Mouse (Mus musculus) CH12.LX (cell line): ENCODE data around the gene Gm10320. TPM values are rescaled to one million over a fixed set of nuclear protein-coding genes. Genes with fewer than 3 reads are reported as not detected.

Source experiments
- DNase-seq: peaks from one replicate; pipeline ENCODE4 v3.0.0-alpha.2; 2013; ENCODE audit errors: extremely low read depth
- H3K27ac ChIP-seq: 2 replicates; pipeline ENCODE4 v1.5.1; 2012; ENCODE audit warnings: low read depth, mild to moderate bottlenecking, control low read depth, moderate library complexity; ENCODE audit not compliant: insufficient read depth
- H3K27me3 ChIP-seq: replicated peaks from 2 replicates; pipeline ENCODE3; 2012; ENCODE audit warnings: inconsistent platforms
- H3K36me3 ChIP-seq, 2 experiments: replicated peaks in 1 of 2; 2 replicates each; pipeline versions ENCODE3 to v1.6.1; 2012; ENCODE audit warnings: inconsistent platforms in 1 of 2, low read length in 1 of 2, mild to moderate bottlenecking in 1 of 2, mixed read lengths in 1 of 2, moderate library complexity in 1 of 2; ENCODE audit not compliant: control insufficient read depth in 1 of 2, insufficient read depth in 1 of 2
- H3K4me1 ChIP-seq, 2 experiments: 2 replicates each; pipeline ENCODE4 v1.6.1; 2012; ENCODE audit warnings: inconsistent platforms in 1 of 2, moderate library complexity in 1 of 2; ENCODE audit not compliant: insufficient read depth in 2 of 2, control insufficient read depth in 1 of 2
- H3K4me2 ChIP-seq: 2 replicates; pipeline ENCODE4 v1.6.1; 2012; ENCODE audit warnings: low read depth, mild to moderate bottlenecking, control low read depth; ENCODE audit not compliant: poor library complexity, insufficient read depth, severe bottlenecking
- H3K4me3 ChIP-seq, 3 experiments: fragments of 150-350 bp in 1 of 3; sonication (generic) in 1 of 3; replicated peaks in 1 of 3; 2 replicates each; pipeline versions ENCODE3 to v1.5.1; 2011 to 2012; ENCODE audit warnings: low read depth in 2 of 3, low read length in 2 of 3, mild to moderate bottlenecking in 2 of 3, moderate library complexity in 2 of 3, control low read depth in 1 of 3, improper control_type of control experiment in 1 of 3, inconsistent platforms in 1 of 3, mixed read lengths in 1 of 3; ENCODE audit not compliant: poor library complexity in 1 of 3
- H3K79me2 ChIP-seq: replicated peaks from 2 replicates; pipeline ENCODE4 v1.6.1; 2012; ENCODE audit warnings: mild to moderate bottlenecking, moderate library complexity; ENCODE audit not compliant: control insufficient read depth, poor library complexity, insufficient read depth, severe bottlenecking; ENCODE audit errors: extremely low read depth
- H3K9ac ChIP-seq: 2 replicates; pipeline ENCODE4 v1.6.1; 2012; ENCODE audit warnings: low read depth, mild to moderate bottlenecking, control low read depth, moderate library complexity; ENCODE audit not compliant: insufficient read depth
- H3K9me3 ChIP-seq: replicated peaks from 2 replicates; pipeline ENCODE3; 2012; ENCODE audit warnings: low read length, inconsistent platforms, mixed read lengths
- CTCF ChIP-seq, 2 experiments: IDR thresholded peaks in 1 of 2; conservative IDR thresholded peaks in 1 of 2; 2 replicates each; pipeline ENCODE4 v1.5.1; 2011 to 2012; ENCODE audit warnings: low read depth in 2 of 2, low read length in 2 of 2, improper control_type of control experiment in 1 of 2, inconsistent platforms in 1 of 2, mild to moderate bottlenecking in 1 of 2, moderate library complexity in 1 of 2
- MAFK ChIP-seq: IDR thresholded peaks from 2 replicates; pipeline ENCODE4 v1.6.1; 2011; ENCODE audit warnings: low read length, improper control_type of control experiment; ENCODE audit not compliant: insufficient replicate concordance
- PAX5 ChIP-seq: IDR thresholded peaks from 2 replicates; pipeline ENCODE4 v1.6.1; 2012; ENCODE audit warnings: low read length, inconsistent platforms, mixed read lengths
- RAD21 ChIP-seq: IDR thresholded peaks from 2 replicates; pipeline ENCODE4 v1.6.1; 2011; ENCODE audit warnings: low read depth, mild to moderate bottlenecking, low read length, improper control_type of control experiment, moderate library complexity
- RCOR1 ChIP-seq: conservative IDR thresholded peaks from 2 replicates; pipeline ENCODE4 v1.6.1; 2012; ENCODE audit warnings: low read depth, mild to moderate bottlenecking, inconsistent platforms, low read length, improper control_type of control experiment
- SMC3 ChIP-seq: IDR thresholded peaks from 2 replicates; pipeline ENCODE4 v1.6.1; 2011; ENCODE audit warnings: low read depth, low read length, improper control_type of control experiment
- USF1 ChIP-seq: IDR thresholded peaks from 2 replicates; pipeline ENCODE4 v1.6.1; 2014; ENCODE audit warnings: low read depth, mild to moderate bottlenecking, inconsistent platforms, low read length, improper control_type of control experiment
- ZMIZ1 ChIP-seq: IDR thresholded peaks from 2 replicates; pipeline ENCODE4 v1.6.1; 2012; ENCODE audit warnings: low read depth, mild to moderate bottlenecking, inconsistent platforms, low read length, improper control_type of control experiment
- ZNF384 ChIP-seq: IDR thresholded peaks from 2 replicates; pipeline ENCODE4 v1.6.1; 2012; ENCODE audit warnings: low read depth, low read length, improper control_type of control experiment, inconsistent platforms
- dilution Hi-C: fragments of 300-500 bp; cut with MboI; formaldehyde crosslinking; loops from 2 replicates; pipeline ENCODE4 v1.14.3; 2020; ENCODE audit warnings: low sequenced_read_pairs; ENCODE audit not compliant: extremely low pct_unique_long_range_greater_than_20kb, extremely low pct_ligation_motif_present
- in situ Hi-C: fragments of 300-500 bp; cut with MboI; formaldehyde crosslinking; loops from 3 replicates; pipeline ENCODE4 v1.14.3; 2019; ENCODE audit warnings: low sequenced_read_pairs, low pct_ligation_motif_present, low pct_unique_long_range_greater_than_20kb, mixed read lengths
- polyA plus RNA-seq: library from polyadenylated mRNA; unstranded; fragments of >175 nt; gene quantifications from 2 replicates; pipeline ENCODE4 v1.2.1, GENCODE M21; 2012; ENCODE audit warnings: low read depth; ENCODE audit not compliant: insufficient read length
- total RNA-seq, 2 experiments: library from RNA; depleted of rRNA; stranded (reverse); fragments of 300-350 nt in 1 of 2; fragments of >200 nt in 1 of 2; gene quantifications; 2 replicates each; pipeline ENCODE4 v1.2.3; 2012 to 2014

The Gm10320 gene
- total and polyA plus RNA-seq, 3 experiments, result 1.8 to 13.4 (median 8.0) TPM

GRCm38 (mm10) chr13:98469916-98470315 is 21.9 kb downstream of the Gm10320 start:
- dilution Hi-C loops, result no loop called here
- peaks cover 2% of the 10 kb centered on the region for H3K9me3 ChIP-seq
- H3K4me3 ChIP-seq, result no peak overlapping the region
- DNase-seq, result no peak
- no peak overlapping the region for H3K27ac ChIP-seq
- no peaks in the 10 kb centered on the region for H3K36me3 ChIP-seq
- H3K4me1 ChIP-seq, result peaks cover 3 to 15% of the 10 kb centered on the region in 2 experiments; a peak in 3 of 4 replicates
- in situ Hi-C loops, result no loop called here
- TF ChIP-seq ZNF384 (no peak), PAX5 (no peak), ZMIZ1 (no peak)
- no peaks in the 10 kb centered on the region for H3K27me3 ChIP-seq
- H3K79me2 ChIP-seq, result no peaks in the 10 kb centered on the region
- no peak overlapping the region for H3K9ac ChIP-seq
- no peak overlapping the region for H3K4me2 ChIP-seq

GRCm38 (mm10) chr13:98461467-98461866 is 30.3 kb downstream of the Gm10320 start:
- Histone ChIP-seq H3K9me3 (peaks cover 4% of the 10 kb centered on the region), H3K36me3 (no peaks in the 10 kb centered on the region), H3K9ac (no peak overlapping the region), H3K4me2 (no peak overlapping the region), H3K79me2 (no peaks in the 10 kb centered on the region), H3K27me3 (no peaks in the 10 kb centered on the region)
- in situ Hi-C loops, result no loop called here
- TF ChIP-seq RAD21 (peak; percentile 27), CTCF (conservative IDR thresholded peaks at IDR 0.05 in 1 of 2, IDR thresholded peaks at IDR 0.05 in 1 of 2; ENCODE audit: low read depth in 2 of 2, low read length in 2 of 2) (peak in 1 of 2 experiments; percentile 42; a peak in 2 of 4 replicates), USF1 (no peak), SMC3 (peak; percentile 9; the same call in 1 of the 2 replicates), RCOR1 (no peak), PAX5 (no peak)
- TF ChIP-seq, all 38 proteins: peak for 3
- dilution Hi-C loops, result no loop called here
- no peak for DNase-seq
- Histone ChIP-seq H3K27ac (no peak overlapping the region), H3K4me1 (peaks cover 2 to 5% of the 10 kb centered on the region in 2 experiments; a peak in 3 of 4 replicates), H3K4me3 (no peak overlapping the region)

GRCm38 (mm10) chr13:98456398-98456797 is 35.4 kb downstream of the Gm10320 start:
- Histone ChIP-seq H3K9me3 (peaks cover 11% of the 10 kb centered on the region), H3K27me3 (no peaks in the 10 kb centered on the region), H3K79me2 (no peaks in the 10 kb centered on the region), H3K4me3 (no peak overlapping the region), H3K9ac (no peak overlapping the region), H3K4me2 (no peak overlapping the region), H3K36me3 (no peaks in the 10 kb centered on the region), H3K27ac (no peak overlapping the region), H3K4me1 (peaks cover 2 to 9% of the 10 kb centered on the region in 2 experiments; a peak in 3 of 4 replicates)
- no peak for TF ChIP-seq SMC3
- TF ChIP-seq MAFK, result peak; percentile 68; the same call in 1 of the 2 replicates
- DNase-seq, result no peak
- dilution Hi-C loops, result no loop called here
- in situ Hi-C loops, result no loop called here
